In the genomic region with DNA sequence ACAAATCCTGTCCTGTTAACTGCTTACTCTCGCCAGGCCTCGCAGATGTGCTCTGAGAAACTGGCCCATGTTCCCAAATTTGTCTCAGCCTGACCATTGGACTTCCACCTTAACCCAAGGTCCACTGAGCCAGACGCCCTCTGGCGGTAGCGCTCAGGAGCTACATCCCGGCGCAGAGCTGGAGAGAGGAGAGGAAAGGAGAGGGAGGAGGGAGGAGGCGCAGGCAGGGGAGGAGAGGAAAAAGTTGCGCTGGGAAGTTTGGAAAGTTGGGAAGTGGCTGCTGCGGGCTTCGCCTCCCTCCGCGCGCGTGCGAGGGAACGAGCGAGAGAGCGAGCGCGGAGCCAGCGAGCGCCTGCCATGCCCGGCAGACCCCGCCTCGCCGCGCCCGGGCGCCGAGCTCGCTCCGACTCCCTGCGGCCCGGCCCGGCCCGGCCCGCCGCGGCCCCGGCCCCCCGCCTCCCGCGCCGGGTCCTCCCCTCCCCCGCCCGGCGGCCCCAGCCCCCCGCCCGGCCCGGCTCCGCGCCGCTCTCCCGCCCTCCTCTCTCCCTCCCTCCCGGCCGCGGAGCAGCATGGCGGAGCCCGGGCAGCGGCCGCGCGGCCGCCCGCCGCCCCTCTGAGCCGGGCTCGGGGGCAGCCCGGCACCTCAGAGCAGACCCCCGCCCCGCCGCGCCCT, we compare ENCODE assay signal across 8 mouse cellular contexts. TPM values are rescaled to one million over a fixed set of nuclear protein-coding genes. Genes with fewer than 3 reads are reported as not detected.
A peak's percentile ranks its signal among the peaks of the same experiment; 100 is the strongest.
DNase-seq lines count a peak whose midpoint lies in the region; TF ChIP-seq lines count a peak whose summit lies in the region.

No protein-coding gene starts in this region.

- H3K4me3 ChIP-seq in left cerebral cortex, adult 2 months: peak overlapping the region; percentile 58

- no peak overlapping the region; the same call in 1 of the 2 replicates for H3K27ac ChIP-seq in left cerebral cortex, adult 2 months

- DNase-seq in adrenal gland, adult 18-20 months (ENCODE audit: low spot score in 2 of 2): peak; percentile 86 to 88
- peak; percentile 95 for DNase-seq in embryo, embryonic 10 days (ENCODE audit: low spot score)
- peak; percentile 87 for DNase-seq in gastrocnemius, postnatal 10 days
- DNase-seq in hindlimb bud, embryonic 11.5 days (ENCODE audit: extremely low spot score, low read depth, low spot score): peak; percentile 89
- DNase-seq in left cerebral cortex, adult 2 months (ENCODE audit: extremely low spot score in 1 of 2, low spot score in 2 of 2): peak; percentile 84 to 92
- peak; percentile 90 to 92 for DNase-seq in lung, postnatal 4 days
- peak; percentile 89 for DNase-seq in right cerebral cortex, adult 18-20 months
- DNase-seq in urinary bladder, adult 18-20 months (ENCODE audit: low spot score in 2 of 2): peak; percentile 73 to 84

- intact Hi-C loops in left cerebral cortex, adult 2 months (cut with DNase I): loop anchor here (2.0 to 5.0 kb wide), 4 partner anchors 34 to 231 kb away; no protein-coding TSS in a partner anchor

- TF ChIP-seq CTCF in left cerebral cortex, adult 2 months (IDR thresholded peaks at IDR 0.05): peak; percentile 98

RNA-seq across cellular contexts. Expression of gene Trabd2b, which starts 0.7 kb away (rescaled TPM):
- 1 to 10 TPM; 1.4 to 4.7 TPM for total RNA-seq in adrenal gland, adult 18-20 months (2021)
- 1 to 10 TPM; 2.7 to 2.8 TPM for total RNA-seq in gastrocnemius, postnatal 10 days (2021)
- total RNA-seq in left cerebral cortex, adult 2 months (2021): 1 to 10 TPM; 4.8 to 6.7 TPM
